Mouse (Mus musculus) lung, adult 18-20 months (tissue): Measurements from ENCODE around the gene Opn1sw.

Experiments
- DNase-seq, 2 experiments: peaks; one replicate each; pipeline ENCODE4 v3.0.0; 2022; ENCODE audit warnings: mixed read lengths in 2 of 2

The Opn1sw gene

GRCm38 (mm10) chr6:29326961-29327360 lies 61.3 kb downstream of the Opn1sw start:
- DNase-seq = no peak
